Mouse (Mus musculus) G1E (cell line): ENCODE results near the gene Prkag1. TPM values are rescaled to one million over a fixed set of nuclear protein-coding genes. Genes with fewer than 3 reads are reported as not detected.
A peak's percentile ranks its signal among the peaks of the same experiment; 100 is the strongest.

Source experiments
- ATAC-seq: 2 replicates; pipeline ENCODE4 v1.8.0; 2016; ENCODE audit warnings: mild to moderate bottlenecking; ENCODE audit not compliant: insufficient number of reproducible peaks, poor library complexity, low FRiP score, severe bottlenecking; ENCODE audit errors: extremely low read depth
- DNase-seq: peaks from one replicate; pipeline ENCODE4 v3.0.0; 2012; ENCODE audit warnings: low spot score
- H3K27me3 ChIP-seq: 2 replicates; pipeline ENCODE4 v1.6.1; 2012; ENCODE audit warnings: mild to moderate bottlenecking, low read length, inconsistent platforms; ENCODE audit not compliant: insufficient read depth
- H3K36me3 ChIP-seq: replicated peaks from 2 replicates; pipeline ENCODE3; 2012; ENCODE audit warnings: mild to moderate bottlenecking, inconsistent platforms
- H3K4me1 ChIP-seq: 2 replicates; pipeline ENCODE4 v1.6.1; 2012; ENCODE audit warnings: low read depth, low read length, inconsistent platforms, mixed read lengths; ENCODE audit not compliant: insufficient read depth
- H3K4me3 ChIP-seq: 2 replicates; pipeline ENCODE4 v1.5.1; 2012; ENCODE audit warnings: low read depth, mild to moderate bottlenecking, inconsistent platforms, low read length, moderate library complexity, mixed read lengths
- H3K9me3 ChIP-seq: replicated peaks from 2 replicates; pipeline ENCODE4 v1.6.1; 2012; ENCODE audit warnings: inconsistent platforms
- CTCF ChIP-seq: IDR thresholded peaks from 2 replicates; pipeline ENCODE4 v1.5.1; 2012; ENCODE audit warnings: low read depth, low read length, inconsistent platforms, mixed read lengths
- GATA1 ChIP-seq: IDR thresholded peaks from 2 replicates; pipeline ENCODE4 v1.6.1; 2012; ENCODE audit warnings: borderline replicate concordance, low read length, inconsistent platforms, mixed read lengths
- GATA2 ChIP-seq: IDR thresholded peaks from 2 replicates; pipeline ENCODE4 v1.6.1; 2012; ENCODE audit warnings: low read depth, low read length, inconsistent platforms, borderline replicate concordance
- POLR2AphosphoS5 ChIP-seq: IDR thresholded peaks from 2 replicates; pipeline ENCODE4 v1.6.1; 2012; ENCODE audit warnings: low read depth, low read length, inconsistent platforms; ENCODE audit not compliant: insufficient replicate concordance
- TAL1 ChIP-seq: conservative IDR thresholded peaks from 2 replicates; pipeline ENCODE4 v1.6.1; 2012; ENCODE audit warnings: low read depth, low read length, inconsistent platforms, mixed read lengths
- polyA plus RNA-seq: library from polyadenylated mRNA; stranded (reverse); fragments of >175 nt; gene quantifications from 2 replicates; pipeline ENCODE4 v1.2.3, GENCODE M21; 2012
- total RNA-seq, 2 experiments: library from RNA; stranded (forward) in 1 of 2; stranded (reverse) in 1 of 2; fragments of 200-1000 nt in 1 of 2; fragments of >200 nt in 1 of 2; fragmentation: Nextera tagmentation in 1 of 2; gene quantifications; 2 replicates each; pipeline ENCODE4 v1.2.3; 2014 to 2017

The Prkag1 gene
- total and polyA plus RNA-seq, 3 experiments: 62.8 to 150 (median 106) TPM

DNA sequence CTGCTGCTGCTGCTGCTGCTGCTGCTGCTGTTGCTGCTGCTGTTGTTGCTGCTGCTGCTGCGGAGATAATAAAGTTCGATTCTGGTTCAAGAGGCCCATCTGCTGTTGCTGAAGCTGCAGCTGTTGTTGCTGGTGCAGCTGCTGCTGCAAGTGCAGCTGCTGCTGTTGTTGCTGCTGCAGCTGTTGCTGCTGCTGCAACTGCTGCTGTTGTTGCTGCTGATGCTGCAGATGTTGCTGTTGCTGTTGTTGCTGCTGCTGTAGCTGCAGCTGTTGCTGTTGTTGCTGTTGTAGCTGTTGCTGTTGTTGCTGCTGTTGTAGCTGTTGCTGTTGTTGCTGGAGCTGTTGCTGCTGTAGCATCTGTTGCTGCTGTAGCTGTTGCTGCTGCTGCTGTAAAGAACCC is 13.8 kb upstream of the Prkag1 start:
- DNase-seq (no peak), ATAC-seq (no peak)
- peaks cover 31% of the 10 kb centered on the region for H3K4me1 ChIP-seq
- no peak for TF ChIP-seq POLR2AphosphoS5
- TF ChIP-seq TAL1: no peak
- peaks cover 100% of the 10 kb centered on the region for H3K36me3 ChIP-seq
- no peak overlapping the region for H3K4me3 ChIP-seq
- H3K9me3 ChIP-seq: no peaks in the 10 kb centered on the region
- no peaks in the 10 kb centered on the region for H3K27me3 ChIP-seq

GRCm38 (mm10) chr15:98843595-98844223 is 12.4 kb upstream of the Prkag1 start:
- H3K4me3 ChIP-seq: no peak overlapping the region
- peaks cover 100% of the 10 kb centered on the region for H3K36me3 ChIP-seq
- H3K27me3 ChIP-seq: peaks cover 3% of the 10 kb centered on the region; the same call in 1 of the 2 replicates
- ATAC-seq (no peak), DNase-seq (no peak)
- H3K9me3 ChIP-seq: no peaks in the 10 kb centered on the region
- no peak for TF ChIP-seq POLR2AphosphoS5
- no peak for TF ChIP-seq GATA2
- TF ChIP-seq GATA1: no peak
- TF ChIP-seq CTCF: no peak
- no peak for TF ChIP-seq TAL1
- H3K4me1 ChIP-seq: peaks cover 28% of the 10 kb centered on the region

GRCm38 (mm10) chr15:98839671-98840585 is 8.6 kb upstream of the Prkag1 start:
- Histone ChIP-seq H3K36me3 (peaks cover 100% of the 10 kb centered on the region), H3K27me3 (peaks cover 3% of the 10 kb centered on the region; the same call in 1 of the 2 replicates), H3K4me3 (no peak overlapping the region), H3K4me1 (peaks cover 52% of the 10 kb centered on the region), H3K9me3 (no peaks in the 10 kb centered on the region)
- no peak for DNase-seq
- no peak for ATAC-seq
- no peak for TF ChIP-seq GATA1
- TF ChIP-seq GATA2: no peak
- no peak for TF ChIP-seq TAL1
- TF ChIP-seq POLR2AphosphoS5: no peak
- TF ChIP-seq CTCF: no peak

GRCm38 (mm10) chr15:98839161-98839560 is 7.8 kb upstream of the Prkag1 start:
- ATAC-seq (no peak), DNase-seq (no peak)
- TF ChIP-seq CTCF (no peak), GATA2 (no peak), GATA1 (no peak), TAL1 (no peak), POLR2AphosphoS5 (no peak)
- Histone ChIP-seq H3K9me3 (no peaks in the 10 kb centered on the region), H3K36me3 (peaks cover 100% of the 10 kb centered on the region), H3K27me3 (peaks cover 3% of the 10 kb centered on the region; the same call in 1 of the 2 replicates), H3K4me3 (0 out of 2 replicates have a peak overlapping the region, but pooled peaks have one; percentile 5), H3K4me1 (peaks cover 55% of the 10 kb centered on the region)

DNA sequence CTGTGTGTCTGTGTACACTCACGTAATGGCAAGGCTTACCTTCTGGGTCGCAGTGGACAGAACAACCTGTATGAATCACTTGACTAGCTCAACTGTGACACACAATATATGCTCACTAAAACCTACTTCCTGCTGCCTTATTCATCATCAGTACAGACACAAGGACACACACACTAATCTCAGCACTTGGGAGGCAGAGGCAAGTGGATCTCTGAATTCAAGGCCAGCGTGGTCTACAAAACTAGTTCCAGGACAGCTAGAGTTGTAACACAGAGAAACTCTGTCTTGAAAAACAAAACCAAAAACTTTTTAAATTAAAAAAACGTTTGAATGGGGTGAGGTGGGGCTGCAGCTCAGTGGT is 6.4 kb upstream of the Prkag1 start:
- ATAC-seq: no peak
- Histone ChIP-seq H3K4me3 (no peak overlapping the region; the same call in 1 of the 2 replicates), H3K36me3 (peaks cover 97% of the 10 kb centered on the region), H3K4me1 (peaks cover 65% of the 10 kb centered on the region), H3K9me3 (no peaks in the 10 kb centered on the region), H3K27me3 (peaks cover 3% of the 10 kb centered on the region; the same call in 1 of the 2 replicates)
- no peak for DNase-seq
- TF ChIP-seq GATA1 (no peak), POLR2AphosphoS5 (no peak), TAL1 (no peak), CTCF (no peak), GATA2 (no peak)

GRCm38 (mm10) chr15:98837006-98837742 is 5.9 kb upstream of the Prkag1 start:
- DNase-seq (peak; percentile 61), ATAC-seq (peak; percentile 32; the same call in 1 of the 2 replicates)
- Histone ChIP-seq H3K36me3 (peaks cover 94% of the 10 kb centered on the region), H3K4me1 (peaks cover 66% of the 10 kb centered on the region), H3K9me3 (no peaks in the 10 kb centered on the region), H3K4me3 (no peak overlapping the region; the same call in 1 of the 2 replicates), H3K27me3 (peaks cover 3% of the 10 kb centered on the region; the same call in 1 of the 2 replicates)
- TF ChIP-seq GATA1: no peak
- TF ChIP-seq TAL1: peak; percentile 57
